Mouse (Mus musculus) MEL (cell line): ENCODE measurements around the gene Cobl. TPM values are rescaled to one million over a fixed set of nuclear protein-coding genes. Genes with fewer than 3 reads are reported as not detected.

Experiments
- DNase-seq: peaks from one replicate; pipeline ENCODE4 v3.0.0; 2011; ENCODE audit warnings: low read depth, low spot score
- H3K27ac ChIP-seq: 2 replicates; pipeline ENCODE4 v1.5.1; 2012; ENCODE audit warnings: low read depth, mild to moderate bottlenecking, control low read depth, low read length, moderate library complexity; ENCODE audit not compliant: control insufficient read depth
- H3K27me3 ChIP-seq, 2 experiments: fragments of 150-350 bp in 1 of 2; sonication (generic) in 1 of 2; 2 replicates each; pipeline ENCODE4 v1.6.1; 2012; ENCODE audit warnings: low read length in 2 of 2, mild to moderate bottlenecking in 2 of 2, improper control_type of control experiment in 1 of 2, moderate library complexity in 1 of 2; ENCODE audit not compliant: insufficient read depth in 2 of 2, control insufficient read depth in 1 of 2
- H3K36me3 ChIP-seq, 2 experiments: 2 replicates each; pipeline ENCODE4 v1.6.1; 2012 to 2014; ENCODE audit warnings: low read length in 2 of 2, improper control_type of control experiment in 1 of 2, inconsistent platforms in 1 of 2, mild to moderate bottlenecking in 1 of 2; ENCODE audit not compliant: insufficient read depth in 2 of 2, control insufficient read depth in 1 of 2
- H3K4me1 ChIP-seq, 2 experiments: fragments of 150-350 bp in 1 of 2; sonication (generic) in 1 of 2; 2 replicates each; pipeline ENCODE4 v1.6.1; 2012; ENCODE audit warnings: low read length in 2 of 2, improper control_type of control experiment in 1 of 2, mild to moderate bottlenecking in 1 of 2; ENCODE audit not compliant: insufficient read depth in 2 of 2, control insufficient read depth in 1 of 2
- H3K4me3 ChIP-seq, 2 experiments: fragments of 150-350 bp in 1 of 2; sonication (generic) in 1 of 2; 2 replicates each; pipeline ENCODE4 v1.5.1; 2012; ENCODE audit warnings: low read depth in 2 of 2, low read length in 2 of 2, mild to moderate bottlenecking in 2 of 2, moderate library complexity in 2 of 2, control low read depth in 1 of 2, improper control_type of control experiment in 1 of 2; ENCODE audit not compliant: control insufficient read depth in 1 of 2, insufficient read depth in 1 of 2
- H3K79me2 ChIP-seq: 2 replicates; pipeline ENCODE4 v1.6.1; 2012; ENCODE audit warnings: mild to moderate bottlenecking, low read length, moderate library complexity; ENCODE audit not compliant: control insufficient read depth, poor library complexity, insufficient read depth
- H3K9ac ChIP-seq: 2 replicates; pipeline ENCODE4 v1.6.1; 2012; ENCODE audit warnings: low read depth, mild to moderate bottlenecking, control low read depth, low read length, moderate library complexity; ENCODE audit not compliant: control insufficient read depth, poor library complexity, severe bottlenecking
- H3K9me3 ChIP-seq: fragments of 150-350 bp; sonication (generic); replicated peaks from 2 replicates; pipeline ENCODE4 v1.6.1; 2012; ENCODE audit warnings: mild to moderate bottlenecking, low read length, improper control_type of control experiment, moderate library complexity; ENCODE audit not compliant: insufficient read depth
- BHLHE40 ChIP-seq: IDR thresholded peaks from 2 replicates; pipeline ENCODE4 v1.6.1; 2012; ENCODE audit warnings: low read depth, mild to moderate bottlenecking, inconsistent platforms, low read length, improper control_type of control experiment, borderline replicate concordance
- CTCF ChIP-seq, 3 experiments: IDR thresholded peaks in 2 of 3; conservative IDR thresholded peaks in 1 of 3; 2 replicates each; pipeline ENCODE4 v1.5.1; 2011 to 2012; ENCODE audit warnings: low read length in 3 of 3, low read depth in 2 of 3, mild to moderate bottlenecking in 2 of 3, improper control_type of control experiment in 1 of 3, inconsistent platforms in 1 of 3, mixed read lengths in 1 of 3, moderate library complexity in 1 of 3; ENCODE audit not compliant: control insufficient read depth in 1 of 3, insufficient read depth in 1 of 3, poor library complexity in 1 of 3, severe bottlenecking in 1 of 3
- ELF1 ChIP-seq: IDR thresholded peaks from 2 replicates; pipeline ENCODE4 v1.6.1; 2014; ENCODE audit warnings: low read depth, mild to moderate bottlenecking, inconsistent platforms, low read length, improper control_type of control experiment, moderate library complexity
- ETS1 ChIP-seq: IDR thresholded peaks from 2 replicates; pipeline ENCODE4 v1.6.1; 2012; ENCODE audit warnings: low read depth, mild to moderate bottlenecking, inconsistent platforms, low read length, improper control_type of control experiment, moderate library complexity
- GATA1 ChIP-seq: IDR thresholded peaks from 2 replicates; pipeline ENCODE4 v1.6.1; 2011; ENCODE audit warnings: low read depth, low read length, improper control_type of control experiment
- HCFC1 ChIP-seq: IDR thresholded peaks from 2 replicates; pipeline ENCODE4 v1.6.1; 2012; ENCODE audit warnings: low read depth, mild to moderate bottlenecking, inconsistent platforms, low read length, improper control_type of control experiment, moderate library complexity
- JUND ChIP-seq: IDR thresholded peaks from 2 replicates; pipeline ENCODE4 v1.6.1; 2011; ENCODE audit warnings: low read depth, mild to moderate bottlenecking, improper control_type of control experiment, low read length
- MAFK ChIP-seq: IDR thresholded peaks from 2 replicates; pipeline ENCODE4 v1.6.1; 2011; ENCODE audit warnings: low read depth, mild to moderate bottlenecking, low read length, improper control_type of control experiment, borderline replicate concordance
- MXI1 ChIP-seq: IDR thresholded peaks from 2 replicates; pipeline ENCODE4 v1.6.1; 2011; ENCODE audit warnings: mild to moderate bottlenecking, low read depth, low read length, improper control_type of control experiment
- POLR2A ChIP-seq, 2 experiments: IDR thresholded peaks; 2 replicates each; pipeline ENCODE4 v1.6.1; 2011 to 2012; ENCODE audit warnings: low read length in 2 of 2, mild to moderate bottlenecking in 2 of 2, control low read depth in 1 of 2, improper control_type of control experiment in 1 of 2, low read depth in 1 of 2, moderate library complexity in 1 of 2; ENCODE audit not compliant: control insufficient read depth in 1 of 2, insufficient read depth in 1 of 2, poor library complexity in 1 of 2
- POLR2AphosphoS5 ChIP-seq: IDR thresholded peaks from 2 replicates; pipeline ENCODE4 v1.6.1; 2012; ENCODE audit warnings: low read depth, borderline replicate concordance, mild to moderate bottlenecking, inconsistent platforms, low read length, moderate library complexity, mixed read lengths
- RAD21 ChIP-seq: IDR thresholded peaks from 2 replicates; pipeline ENCODE4 v1.6.1; 2011; ENCODE audit warnings: mild to moderate bottlenecking, low read depth, low read length, improper control_type of control experiment
- TAL1 ChIP-seq: IDR thresholded peaks from 2 replicates; pipeline ENCODE4 v1.6.1; 2012; ENCODE audit warnings: mild to moderate bottlenecking, inconsistent platforms, low read length, moderate library complexity, mixed read lengths
- UBTF ChIP-seq: IDR thresholded peaks from 2 replicates; pipeline ENCODE4 v1.6.1; 2012; ENCODE audit warnings: low read depth, mild to moderate bottlenecking, inconsistent platforms, low read length, improper control_type of control experiment, moderate library complexity, borderline replicate concordance; ENCODE audit not compliant: insufficient read depth
- USF1 ChIP-seq: IDR thresholded peaks from 2 replicates; pipeline ENCODE4 v1.6.1; 2014; ENCODE audit warnings: low read depth, mild to moderate bottlenecking, inconsistent platforms, low read length, improper control_type of control experiment, moderate library complexity
- USF2 ChIP-seq, 2 experiments: IDR thresholded peaks; 2 replicates each; pipeline ENCODE4 v1.6.1; 2011 to 2012; ENCODE audit warnings: improper control_type of control experiment in 2 of 2, low read length in 2 of 2, borderline replicate concordance in 1 of 2, inconsistent platforms in 1 of 2, low read depth in 1 of 2, mild to moderate bottlenecking in 1 of 2; ENCODE audit not compliant: insufficient read depth in 1 of 2
- ZKSCAN1 ChIP-seq: IDR thresholded peaks from 2 replicates; pipeline ENCODE4 v1.6.1; 2012; ENCODE audit warnings: low read depth, mild to moderate bottlenecking, inconsistent platforms, low read length, improper control_type of control experiment, moderate library complexity
- ZMIZ1 ChIP-seq: IDR thresholded peaks from 2 replicates; pipeline ENCODE4 v1.6.1; 2012; ENCODE audit warnings: low read depth, mild to moderate bottlenecking, inconsistent platforms, low read length, improper control_type of control experiment, moderate library complexity
- ZNF384 ChIP-seq: IDR thresholded peaks from 2 replicates; pipeline ENCODE4 v1.6.1; 2012; ENCODE audit warnings: low read depth, mild to moderate bottlenecking, inconsistent platforms, low read length, improper control_type of control experiment
- polyA plus RNA-seq, 2 experiments: library from polyadenylated mRNA; stranded (reverse) in 1 of 2; unstranded in 1 of 2; fragments of >175 nt in 1 of 2; fragments of >200 nt in 1 of 2; gene quantifications; 2 replicates each; pipeline versions ENCODE4 v1.2.1 to v1.2.4; 2012; ENCODE audit warnings: low replicate concordance in 2 of 2, low read depth in 1 of 2; ENCODE audit not compliant: insufficient read length in 2 of 2, insufficient read depth in 1 of 2, missing spikeins in 1 of 2
- total RNA-seq: library from RNA; depleted of rRNA; stranded (reverse); fragments of 300-350 nt; gene quantifications from 2 replicates; pipeline ENCODE4 v1.2.3, GENCODE M21; 2012

Cobl gene
- total and polyA plus RNA-seq, 3 experiments: not detected

- H3K36me3 ChIP-seq: no peaks in the 10 kb centered on the region
- H3K27me3 ChIP-seq: peaks cover 0 to 2% of the 10 kb centered on the region in 2 experiments; a peak in 1 of 4 replicates
- no peak overlapping the region for H3K9ac ChIP-seq
- H3K79me2 ChIP-seq: no peaks in the 10 kb centered on the region
- H3K27ac ChIP-seq: no peak overlapping the region
- no peaks in the 10 kb centered on the region for H3K4me1 ChIP-seq
- no peak for TF ChIP-seq RAD21
- H3K4me3 ChIP-seq: no peak overlapping the region
- DNase-seq: no peak
- no peaks in the 10 kb centered on the region for H3K9me3 ChIP-seq
Observed at GRCm38 (mm10) chr11:12426746-12427145, 38.0 kb downstream of the Cobl start.

GRCm38 (mm10) chr11:12424205-12424604 lies 40.6 kb downstream of the Cobl start:
- no peaks in the 10 kb centered on the region for H3K79me2 ChIP-seq
- no peaks in the 10 kb centered on the region for H3K9me3 ChIP-seq
- no peak overlapping the region for H3K27ac ChIP-seq
- no peak overlapping the region for H3K4me3 ChIP-seq
- TF ChIP-seq HCFC1: no peak
- TF ChIP-seq BHLHE40: no peak
- no peak for TF ChIP-seq MAFK
- no peak for TF ChIP-seq ZMIZ1
- TF ChIP-seq POLR2A (IDR thresholded peaks at IDR 0.05; ENCODE audit: control insufficient read depth in 1 of 2, insufficient read depth in 1 of 2, low read depth in 1 of 2, low read length in 2 of 2, poor library complexity in 1 of 2): no peak
- TF ChIP-seq GATA1: no peak
- TF ChIP-seq USF2 (IDR thresholded peaks at IDR 0.05; ENCODE audit: borderline replicate concordance in 1 of 2, insufficient read depth in 1 of 2, low read depth in 1 of 2, low read length in 2 of 2): no peak
- no peak for TF ChIP-seq TAL1
- TF ChIP-seq ZNF384: no peak
- TF ChIP-seq UBTF: no peak
- TF ChIP-seq ETS1: no peak
- TF ChIP-seq ZKSCAN1: no peak
- TF ChIP-seq USF1: no peak
- TF ChIP-seq MXI1: no peak
- TF ChIP-seq CTCF (IDR thresholded peaks at IDR 0.05 in 2 of 3, conservative IDR thresholded peaks at IDR 0.05 in 1 of 3; ENCODE audit: control insufficient read depth in 1 of 3, insufficient read depth in 1 of 3, low read depth in 2 of 3, low read length in 3 of 3, poor library complexity in 1 of 3, severe bottlenecking in 1 of 3): no peak
- TF ChIP-seq JUND: no peak
- TF ChIP-seq ELF1: no peak
- TF ChIP-seq POLR2AphosphoS5: no peak
- DNase-seq: no peak
- H3K36me3 ChIP-seq: no peaks in the 10 kb centered on the region
- H3K9ac ChIP-seq: no peak overlapping the region
- H3K4me1 ChIP-seq: no peaks in the 10 kb centered on the region
- peaks cover 0 to 2% of the 10 kb centered on the region in 2 experiments; a peak in 1 of 4 replicates for H3K27me3 ChIP-seq
